Mouse (Mus musculus) MEL (cell line): ENCODE results near the gene Eral1. TPM values are rescaled to one million over a fixed set of nuclear protein-coding genes. Genes with fewer than 3 reads are reported as not detected.
A peak's percentile ranks its signal among the peaks of the same experiment; 100 is the strongest.

Experiments used
- DNase-seq: peaks from one replicate; pipeline ENCODE4 v3.0.0; 2011; ENCODE audit warnings: low read depth, low spot score
- H3K27ac ChIP-seq: 2 replicates; pipeline ENCODE4 v1.5.1; 2012; ENCODE audit warnings: low read depth, mild to moderate bottlenecking, control low read depth, low read length, moderate library complexity; ENCODE audit not compliant: control insufficient read depth
- H3K27me3 ChIP-seq, 2 experiments: fragments of 150-350 bp in 1 of 2; sonication (generic) in 1 of 2; 2 replicates each; pipeline ENCODE4 v1.6.1; 2012; ENCODE audit warnings: low read length in 2 of 2, mild to moderate bottlenecking in 2 of 2, improper control_type of control experiment in 1 of 2, moderate library complexity in 1 of 2; ENCODE audit not compliant: insufficient read depth in 2 of 2, control insufficient read depth in 1 of 2
- H3K36me3 ChIP-seq, 2 experiments: 2 replicates each; pipeline ENCODE4 v1.6.1; 2012 to 2014; ENCODE audit warnings: low read length in 2 of 2, improper control_type of control experiment in 1 of 2, inconsistent platforms in 1 of 2, mild to moderate bottlenecking in 1 of 2; ENCODE audit not compliant: insufficient read depth in 2 of 2, control insufficient read depth in 1 of 2
- H3K4me1 ChIP-seq, 2 experiments: fragments of 150-350 bp in 1 of 2; sonication (generic) in 1 of 2; 2 replicates each; pipeline ENCODE4 v1.6.1; 2012; ENCODE audit warnings: low read length in 2 of 2, improper control_type of control experiment in 1 of 2, mild to moderate bottlenecking in 1 of 2; ENCODE audit not compliant: insufficient read depth in 2 of 2, control insufficient read depth in 1 of 2
- H3K4me3 ChIP-seq, 2 experiments: fragments of 150-350 bp in 1 of 2; sonication (generic) in 1 of 2; 2 replicates each; pipeline ENCODE4 v1.5.1; 2012; ENCODE audit warnings: low read depth in 2 of 2, low read length in 2 of 2, mild to moderate bottlenecking in 2 of 2, moderate library complexity in 2 of 2, control low read depth in 1 of 2, improper control_type of control experiment in 1 of 2; ENCODE audit not compliant: control insufficient read depth in 1 of 2, insufficient read depth in 1 of 2
- H3K79me2 ChIP-seq: 2 replicates; pipeline ENCODE4 v1.6.1; 2012; ENCODE audit warnings: mild to moderate bottlenecking, low read length, moderate library complexity; ENCODE audit not compliant: control insufficient read depth, poor library complexity, insufficient read depth
- H3K9ac ChIP-seq: 2 replicates; pipeline ENCODE4 v1.6.1; 2012; ENCODE audit warnings: low read depth, mild to moderate bottlenecking, control low read depth, low read length, moderate library complexity; ENCODE audit not compliant: control insufficient read depth, poor library complexity, severe bottlenecking
- H3K9me3 ChIP-seq: fragments of 150-350 bp; sonication (generic); replicated peaks from 2 replicates; pipeline ENCODE4 v1.6.1; 2012; ENCODE audit warnings: mild to moderate bottlenecking, low read length, improper control_type of control experiment, moderate library complexity; ENCODE audit not compliant: insufficient read depth
- BHLHE40 ChIP-seq: IDR thresholded peaks from 2 replicates; pipeline ENCODE4 v1.6.1; 2012; ENCODE audit warnings: low read depth, mild to moderate bottlenecking, inconsistent platforms, low read length, improper control_type of control experiment, borderline replicate concordance
- CHD1 ChIP-seq: IDR thresholded peaks from 2 replicates; pipeline ENCODE4 v1.6.1; 2012; ENCODE audit warnings: low read depth, mild to moderate bottlenecking, inconsistent platforms, low read length, improper control_type of control experiment
- CTCF ChIP-seq, 3 experiments: IDR thresholded peaks in 2 of 3; conservative IDR thresholded peaks in 1 of 3; 2 replicates each; pipeline ENCODE4 v1.5.1; 2011 to 2012; ENCODE audit warnings: low read length in 3 of 3, low read depth in 2 of 3, mild to moderate bottlenecking in 2 of 3, improper control_type of control experiment in 1 of 3, inconsistent platforms in 1 of 3, mixed read lengths in 1 of 3, moderate library complexity in 1 of 3; ENCODE audit not compliant: control insufficient read depth in 1 of 3, insufficient read depth in 1 of 3, poor library complexity in 1 of 3, severe bottlenecking in 1 of 3
- ELF1 ChIP-seq: IDR thresholded peaks from 2 replicates; pipeline ENCODE4 v1.6.1; 2014; ENCODE audit warnings: low read depth, mild to moderate bottlenecking, inconsistent platforms, low read length, improper control_type of control experiment, moderate library complexity
- EP300 ChIP-seq, 2 experiments: IDR thresholded peaks; 2 replicates each; pipeline ENCODE4 v1.6.1; 2011; ENCODE audit warnings: improper control_type of control experiment in 2 of 2, low read length in 2 of 2, low read depth in 1 of 2, mild to moderate bottlenecking in 1 of 2
- GATA1 ChIP-seq: IDR thresholded peaks from 2 replicates; pipeline ENCODE4 v1.6.1; 2011; ENCODE audit warnings: low read depth, low read length, improper control_type of control experiment
- HCFC1 ChIP-seq: IDR thresholded peaks from 2 replicates; pipeline ENCODE4 v1.6.1; 2012; ENCODE audit warnings: low read depth, mild to moderate bottlenecking, inconsistent platforms, low read length, improper control_type of control experiment, moderate library complexity
- JUND ChIP-seq: IDR thresholded peaks from 2 replicates; pipeline ENCODE4 v1.6.1; 2011; ENCODE audit warnings: low read depth, mild to moderate bottlenecking, improper control_type of control experiment, low read length
- KAT2A ChIP-seq: conservative IDR thresholded peaks from 2 replicates; pipeline ENCODE4 v1.6.1; 2012; ENCODE audit warnings: low read depth, low read length, improper control_type of control experiment, inconsistent platforms
- MAFK ChIP-seq: IDR thresholded peaks from 2 replicates; pipeline ENCODE4 v1.6.1; 2011; ENCODE audit warnings: low read depth, mild to moderate bottlenecking, low read length, improper control_type of control experiment, borderline replicate concordance
- MAX ChIP-seq: IDR thresholded peaks from 2 replicates; pipeline ENCODE4 v1.6.1; 2011; ENCODE audit warnings: low read length, improper control_type of control experiment
- MAZ ChIP-seq: IDR thresholded peaks from 2 replicates; pipeline ENCODE4 v1.6.1; 2012; ENCODE audit warnings: low read depth, mild to moderate bottlenecking, inconsistent platforms, low read length, improper control_type of control experiment
- MEF2A ChIP-seq: IDR thresholded peaks from 2 replicates; pipeline ENCODE4 v1.6.1; 2014; ENCODE audit warnings: low read depth, mild to moderate bottlenecking, inconsistent platforms, low read length, improper control_type of control experiment; ENCODE audit not compliant: poor library complexity, insufficient replicate concordance, severe bottlenecking; ENCODE audit errors: extremely low read depth
- MXI1 ChIP-seq: IDR thresholded peaks from 2 replicates; pipeline ENCODE4 v1.6.1; 2011; ENCODE audit warnings: mild to moderate bottlenecking, low read depth, low read length, improper control_type of control experiment
- MYB ChIP-seq: IDR thresholded peaks from 2 replicates; pipeline ENCODE4 v1.6.1; 2011; ENCODE audit warnings: mild to moderate bottlenecking, low read depth, low read length, improper control_type of control experiment
- MYC ChIP-seq: IDR thresholded peaks from 2 replicates; pipeline ENCODE4 v1.6.1; 2011; ENCODE audit warnings: low read depth, mild to moderate bottlenecking, low read length, improper control_type of control experiment, moderate library complexity
- NELFE ChIP-seq: IDR thresholded peaks from 2 replicates; pipeline ENCODE4 v1.6.1; 2011; ENCODE audit warnings: low read depth, low read length, improper control_type of control experiment
- NRF1 ChIP-seq: IDR thresholded peaks from 2 replicates; pipeline ENCODE4 v1.6.1; 2014; ENCODE audit warnings: low read depth, mild to moderate bottlenecking, inconsistent platforms, low read length, improper control_type of control experiment, moderate library complexity; ENCODE audit not compliant: poor library complexity, insufficient read depth, severe bottlenecking
- POLR2A ChIP-seq, 2 experiments: IDR thresholded peaks; 2 replicates each; pipeline ENCODE4 v1.6.1; 2011 to 2012; ENCODE audit warnings: low read length in 2 of 2, mild to moderate bottlenecking in 2 of 2, control low read depth in 1 of 2, improper control_type of control experiment in 1 of 2, low read depth in 1 of 2, moderate library complexity in 1 of 2; ENCODE audit not compliant: control insufficient read depth in 1 of 2, insufficient read depth in 1 of 2, poor library complexity in 1 of 2
- POLR2AphosphoS2 ChIP-seq: IDR thresholded peaks from 2 replicates; pipeline ENCODE4 v1.6.1; 2011; ENCODE audit warnings: low read length, improper control_type of control experiment
- RCOR1 ChIP-seq: IDR thresholded peaks from 2 replicates; pipeline ENCODE4 v1.6.1; 2012; ENCODE audit warnings: low read depth, mild to moderate bottlenecking, inconsistent platforms, low read length, improper control_type of control experiment
- SIN3A ChIP-seq: IDR thresholded peaks from 2 replicates; pipeline ENCODE4 v1.6.1; 2012; ENCODE audit warnings: low read length, improper control_type of control experiment, inconsistent platforms
- SMC3 ChIP-seq: IDR thresholded peaks from 2 replicates; pipeline ENCODE4 v1.6.1; 2011; ENCODE audit warnings: low read depth, low read length, improper control_type of control experiment
- TAL1 ChIP-seq: IDR thresholded peaks from 2 replicates; pipeline ENCODE4 v1.6.1; 2012; ENCODE audit warnings: mild to moderate bottlenecking, inconsistent platforms, low read length, moderate library complexity, mixed read lengths
- USF2 ChIP-seq, 2 experiments: IDR thresholded peaks; 2 replicates each; pipeline ENCODE4 v1.6.1; 2011 to 2012; ENCODE audit warnings: improper control_type of control experiment in 2 of 2, low read length in 2 of 2, borderline replicate concordance in 1 of 2, inconsistent platforms in 1 of 2, low read depth in 1 of 2, mild to moderate bottlenecking in 1 of 2; ENCODE audit not compliant: insufficient read depth in 1 of 2
- ZC3H11A ChIP-seq: IDR thresholded peaks from 2 replicates; pipeline ENCODE4 v1.6.1; 2012; ENCODE audit warnings: low read depth, mild to moderate bottlenecking, inconsistent platforms, low read length, improper control_type of control experiment
- ZMIZ1 ChIP-seq: IDR thresholded peaks from 2 replicates; pipeline ENCODE4 v1.6.1; 2012; ENCODE audit warnings: low read depth, mild to moderate bottlenecking, inconsistent platforms, low read length, improper control_type of control experiment, moderate library complexity
- ZNF384 ChIP-seq: IDR thresholded peaks from 2 replicates; pipeline ENCODE4 v1.6.1; 2012; ENCODE audit warnings: low read depth, mild to moderate bottlenecking, inconsistent platforms, low read length, improper control_type of control experiment
- polyA plus RNA-seq, 2 experiments: library from polyadenylated mRNA; stranded (reverse) in 1 of 2; unstranded in 1 of 2; fragments of >175 nt in 1 of 2; fragments of >200 nt in 1 of 2; gene quantifications; 2 replicates each; pipeline versions ENCODE4 v1.2.1 to v1.2.4; 2012; ENCODE audit warnings: low replicate concordance in 2 of 2, low read depth in 1 of 2; ENCODE audit not compliant: insufficient read length in 2 of 2, insufficient read depth in 1 of 2, missing spikeins in 1 of 2
- total RNA-seq: library from RNA; depleted of rRNA; stranded (reverse); fragments of 300-350 nt; gene quantifications from 2 replicates; pipeline ENCODE4 v1.2.3, GENCODE M21; 2012

The Eral1 gene
- total and polyA plus RNA-seq, 3 experiments = 38.4 to 43.5 TPM; not detected in 1

- peak; percentile 64 to 89 for TF ChIP-seq EP300 (IDR thresholded peaks at IDR 0.05; ENCODE audit: low read depth in 1 of 2, low read length in 2 of 2)
- peak; percentile 64 for TF ChIP-seq GATA1
- no peak for TF ChIP-seq MYB
- TF ChIP-seq ELF1 = no peak
- TF ChIP-seq ZMIZ1 = no peak
- TF ChIP-seq POLR2A (IDR thresholded peaks at IDR 0.05; ENCODE audit: control insufficient read depth in 1 of 2, insufficient read depth in 1 of 2, low read depth in 1 of 2, low read length in 2 of 2, poor library complexity in 1 of 2) = no peak
- peak; percentile 85 for TF ChIP-seq RCOR1
These were observed 14.3 kb downstream of the Eral1 start (continued) for GRCm38 (mm10) chr11:78065906-78066305.

- H3K27ac ChIP-seq = no peak overlapping the region
These were observed 17.6 kb downstream of the Eral1 start for GRCm38 (mm10) chr11:78062563-78062962.

GRCm38 (mm10) chr11:78059833-78060757 is 20.1 kb downstream of the Eral1 start:
- Histone ChIP-seq H3K79me2 (no peaks in the 10 kb centered on the region), H3K27ac (no peak overlapping the region), H3K9ac (no peak overlapping the region), H3K9me3 (no peaks in the 10 kb centered on the region), H3K4me3 (no peak overlapping the region), H3K27me3 (no peaks in the 10 kb centered on the region), H3K4me1 (peaks cover 0 to 2% of the 10 kb centered on the region in 2 experiments; a peak in 2 of 4 replicates), H3K36me3 (peaks cover 0 to 2% of the 10 kb centered on the region in 2 experiments; a peak in 2 of 4 replicates)
- TF ChIP-seq TAL1 = no peak
- TF ChIP-seq POLR2AphosphoS2 = no peak
- no peak for TF ChIP-seq NELFE
- no peak; the same call in 1 of the 2 replicates for TF ChIP-seq MXI1
- TF ChIP-seq CTCF (IDR thresholded peaks at IDR 0.05 in 2 of 3, conservative IDR thresholded peaks at IDR 0.05 in 1 of 3; ENCODE audit: control insufficient read depth in 1 of 3, insufficient read depth in 1 of 3, low read depth in 2 of 3, low read length in 3 of 3, poor library complexity in 1 of 3, severe bottlenecking in 1 of 3) = peak; percentile 89 to 100 (median 97); a peak in 5 of 6 replicates
- 0 out of 2 replicates have a peak, but pooled peaks have one; percentile 27 for TF ChIP-seq NRF1
- TF ChIP-seq GATA1 = no peak
- TF ChIP-seq ZNF384 = peak; percentile 81
- TF ChIP-seq ELF1 = peak; percentile 72
- TF ChIP-seq JUND = no peak
- TF ChIP-seq SIN3A = peak; percentile 86
- TF ChIP-seq MAZ = peak; percentile 79
- peak; percentile 100 for TF ChIP-seq SMC3
- no peak for TF ChIP-seq MAFK
- no peak for TF ChIP-seq MAX
- TF ChIP-seq ZC3H11A = peak; percentile 100
- TF ChIP-seq USF2 (IDR thresholded peaks at IDR 0.05; ENCODE audit: borderline replicate concordance in 1 of 2, insufficient read depth in 1 of 2, low read depth in 1 of 2, low read length in 2 of 2) = no peak
- no peak for TF ChIP-seq POLR2A (IDR thresholded peaks at IDR 0.05; ENCODE audit: control insufficient read depth in 1 of 2, insufficient read depth in 1 of 2, low read depth in 1 of 2, low read length in 2 of 2, poor library complexity in 1 of 2)
- TF ChIP-seq MYC = no peak
- TF ChIP-seq BHLHE40 = no peak
- peak; percentile 87 for DNase-seq

More at GRCm38 (mm10) chr11:78062563-78062962, 17.6 kb downstream of the Eral1 start:
- Histone ChIP-seq H3K4me1 (peaks cover 12% of the 10 kb centered on the region in 2 experiments), H3K79me2 (no peaks in the 10 kb centered on the region), H3K27me3 (no peaks in the 10 kb centered on the region), H3K36me3 (peaks cover 0 to 14% of the 10 kb centered on the region in 2 experiments; a peak in 2 of 4 replicates), H3K9ac (no peak overlapping the region), H3K9me3 (no peaks in the 10 kb centered on the region), H3K4me3 (no peak overlapping the region)
- TF ChIP-seq ZMIZ1 = no peak
- TF ChIP-seq CHD1 = no peak
- no peak for TF ChIP-seq MEF2A
- no peak for TF ChIP-seq HCFC1
- TF ChIP-seq GATA1 = peak; percentile 29; the same call in 1 of the 2 replicates
- no peak for TF ChIP-seq KAT2A
- peak in 1 of 2 experiments; percentile 37; a peak in 1 of 4 replicates for TF ChIP-seq EP300 (IDR thresholded peaks at IDR 0.05; ENCODE audit: low read depth in 1 of 2, low read length in 2 of 2)
- DNase-seq = no peak
